Mouse (Mus musculus): ENCODE data around the gene 2310034G01Rik. TPM values are rescaled to one million over a fixed set of nuclear protein-coding genes. Genes with fewer than 3 reads are reported as not detected.

The 2310034G01Rik gene
- polyA plus RNA-seq, 1 experiment from 2014 or later: 2.8 TPM

- H3K4me2 ChIP-seq (replicated peaks): no peak overlapping the region; the same call in 1 of the 2 replicates
- ATAC-seq (ENCODE audit: low FRiP score): no peak
Observed at GRCm38 (mm10) chr19:46331936-46332335, 18.2 kb downstream of the 2310034G01Rik start.

GRCm38 (mm10) chr19:46331326-46331725, 18.8 kb downstream of the 2310034G01Rik start:
- 93% methylated on average over 14 of the region's 14 CpGs for WGBS
- Histone ChIP-seq H3K4me2 (replicated peaks) (no peak overlapping the region), H3K4me3 (replicated peaks; ENCODE audit: low read length) (no peak overlapping the region), H3K9ac (no peak overlapping the region), H3K9me3 (ENCODE audit: control insufficient read depth, low read length) (no peaks in the 10 kb centered on the region), H3K36me3 (replicated peaks; ENCODE audit: control insufficient read depth, insufficient read depth) (peaks cover 25% of the 10 kb centered on the region), H3K27ac (no peak overlapping the region), H3K27me3 (ENCODE audit: control insufficient read depth, insufficient read depth, low read length) (no peaks in the 10 kb centered on the region), H3K4me1 (replicated peaks; ENCODE audit: control insufficient read depth, insufficient read depth, low read length) (peaks cover 27% of the 10 kb centered on the region)
- no peak for DNase-seq (ENCODE audit: low spot score)
- ATAC-seq (ENCODE audit: low FRiP score): no peak

More at GRCm38 (mm10) chr19:46331936-46332335, 18.2 kb downstream of the 2310034G01Rik start:
- Histone ChIP-seq H3K9me3 (ENCODE audit: control insufficient read depth, low read length) (no peaks in the 10 kb centered on the region), H3K27me3 (ENCODE audit: control insufficient read depth, insufficient read depth, low read length) (no peaks in the 10 kb centered on the region), H3K9ac (no peak overlapping the region), H3K4me3 (replicated peaks; ENCODE audit: low read length) (no peak overlapping the region), H3K4me1 (replicated peaks; ENCODE audit: control insufficient read depth, insufficient read depth, low read length) (peaks cover 28% of the 10 kb centered on the region), H3K27ac (no peak overlapping the region), H3K36me3 (replicated peaks; ENCODE audit: control insufficient read depth, insufficient read depth) (peaks cover 25% of the 10 kb centered on the region)
- no peak for DNase-seq (ENCODE audit: low spot score)
- 80% methylated on average over 3 of the region's 3 CpGs for WGBS

- Histone ChIP-seq H3K4me3 (replicated peaks; ENCODE audit: low read length) (no peak overlapping the region), H3K36me3 (replicated peaks; ENCODE audit: control insufficient read depth, insufficient read depth) (peaks cover 25% of the 10 kb centered on the region), H3K4me1 (replicated peaks; ENCODE audit: control insufficient read depth, insufficient read depth, low read length) (peaks cover 33% of the 10 kb centered on the region), H3K27me3 (ENCODE audit: control insufficient read depth, insufficient read depth, low read length) (no peaks in the 10 kb centered on the region), H3K9me3 (ENCODE audit: control insufficient read depth, low read length) (no peaks in the 10 kb centered on the region), H3K4me2 (replicated peaks) (no peak overlapping the region), H3K9ac (no peak overlapping the region), H3K27ac (no peak overlapping the region)
- 93% methylated on average over 12 of the region's 12 CpGs for WGBS
- ATAC-seq (ENCODE audit: low FRiP score) (no peak), DNase-seq (ENCODE audit: low spot score) (no peak)
Observed at GRCm38 (mm10) chr19:46330696-46331095, 19.4 kb downstream of the 2310034G01Rik start.

- Histone ChIP-seq H3K9me3 (ENCODE audit: control insufficient read depth, low read length) (no peaks in the 10 kb centered on the region), H3K36me3 (replicated peaks; ENCODE audit: control insufficient read depth, insufficient read depth) (peaks cover 25% of the 10 kb centered on the region), H3K4me2 (replicated peaks) (peak overlapping the region; percentile 100), H3K4me1 (replicated peaks; ENCODE audit: control insufficient read depth, insufficient read depth, low read length) (peaks cover 40% of the 10 kb centered on the region), H3K27me3 (ENCODE audit: control insufficient read depth, insufficient read depth, low read length) (peaks cover 4% of the 10 kb centered on the region; the same call in 1 of the 2 replicates), H3K9ac (0 out of 2 replicates have a peak overlapping the region, but pooled peaks have one; percentile 31), H3K27ac (no peak overlapping the region; the same call in 1 of the 2 replicates), H3K4me3 (replicated peaks; ENCODE audit: low read length) (peak overlapping the region; percentile 65)
- 7% methylated on average over 16 of the region's 16 CpGs for WGBS
- ATAC-seq (ENCODE audit: low FRiP score) (no peak), DNase-seq (ENCODE audit: low spot score) (peak; percentile 76)
Observed at GRCm38 (mm10) chr19:46329951-46330350, 20.2 kb downstream of the 2310034G01Rik start.

GRCm38 (mm10) chr19:46329031-46329641, 21.0 kb downstream of the 2310034G01Rik start:
- peak overlapping the region; percentile 74 for H3K9ac ChIP-seq
- DNase-seq (ENCODE audit: low spot score) (no peak), ATAC-seq (ENCODE audit: low FRiP score) (peak; percentile 18; the same call in 1 of the 2 replicates)
- no peaks in the 10 kb centered on the region for H3K9me3 ChIP-seq (ENCODE audit: control insufficient read depth, low read length)
- 2% methylated on average over 54 of the region's 54 CpGs for WGBS
- H3K27me3 ChIP-seq (ENCODE audit: control insufficient read depth, insufficient read depth, low read length): peaks cover 10% of the 10 kb centered on the region
- H3K4me1 ChIP-seq (replicated peaks; ENCODE audit: control insufficient read depth, insufficient read depth, low read length): peaks cover 45% of the 10 kb centered on the region
- peak overlapping the region; percentile 65 for H3K4me3 ChIP-seq (replicated peaks; ENCODE audit: low read length)
- H3K27ac ChIP-seq: peak overlapping the region; percentile 97
- peaks cover 25% of the 10 kb centered on the region for H3K36me3 ChIP-seq (replicated peaks; ENCODE audit: control insufficient read depth, insufficient read depth)
- H3K4me2 ChIP-seq (replicated peaks): peak overlapping the region; percentile 100

- H3K4me2 ChIP-seq (replicated peaks): peak within 1 kb of the TSS; percentile 100
- DNase-seq (ENCODE audit: low spot score) (peak; percentile 95), ATAC-seq (ENCODE audit: low FRiP score) (peak; percentile 88)
- peaks cover 10% of the 10 kb centered on the region for H3K27me3 ChIP-seq (ENCODE audit: control insufficient read depth, insufficient read depth, low read length)
- H3K9ac ChIP-seq: peak within 1 kb of the TSS; percentile 74
- no peaks in the 10 kb centered on the region for H3K9me3 ChIP-seq (ENCODE audit: control insufficient read depth, low read length)
- WGBS: under 1% methylated on average over 79 of the region's 81 CpGs
- H3K36me3 ChIP-seq (replicated peaks; ENCODE audit: control insufficient read depth, insufficient read depth): peaks cover 25% of the 10 kb centered on the region
- H3K4me3 ChIP-seq (replicated peaks; ENCODE audit: low read length): peak within 1 kb of the TSS; percentile 65
- peak within 1 kb of the TSS; percentile 97 for H3K27ac ChIP-seq
- H3K4me1 ChIP-seq (replicated peaks; ENCODE audit: control insufficient read depth, insufficient read depth, low read length): peaks cover 45% of the 10 kb centered on the region
Observed at GRCm38 (mm10) chr19:46328081-46329030, 21.7 kb downstream of the 2310034G01Rik start, which contains the start of gene Fbxl15. Gene Fbxl15 (plus strand): TSS chr19:46328184.

GRCm38 (mm10) chr19:46327531-46328064, 22.5 kb downstream of the 2310034G01Rik start:
- H3K9ac ChIP-seq: peak overlapping the region; percentile 74
- no peak for DNase-seq (ENCODE audit: low spot score)
- peaks cover 29% of the 10 kb centered on the region for H3K36me3 ChIP-seq (replicated peaks; ENCODE audit: control insufficient read depth, insufficient read depth)
- H3K27ac ChIP-seq: peak overlapping the region; percentile 97
- peak overlapping the region; percentile 65 for H3K4me3 ChIP-seq (replicated peaks; ENCODE audit: low read length)
- no peak for ATAC-seq (ENCODE audit: low FRiP score)
- peaks cover 52% of the 10 kb centered on the region for H3K4me1 ChIP-seq (replicated peaks; ENCODE audit: control insufficient read depth, insufficient read depth, low read length)
- H3K4me2 ChIP-seq (replicated peaks): peak overlapping the region; percentile 100
- WGBS: 35% methylated on average over 14 of the region's 14 CpGs
- peaks cover 10% of the 10 kb centered on the region for H3K27me3 ChIP-seq (ENCODE audit: control insufficient read depth, insufficient read depth, low read length)
- no peaks in the 10 kb centered on the region for H3K9me3 ChIP-seq (ENCODE audit: control insufficient read depth, low read length)

GRCm38 (mm10) chr19:46326756-46327305, 23.3 kb downstream of the 2310034G01Rik start, which contains the start of gene Psd:
Gene Psd (minus strand): TSS chr19:46327156.
- Histone ChIP-seq H3K4me3 (replicated peaks; ENCODE audit: low read length) (peak within 1 kb of the TSS; percentile 65), H3K27me3 (ENCODE audit: control insufficient read depth, insufficient read depth, low read length) (peaks cover 10% of the 10 kb centered on the region), H3K27ac (peak within 1 kb of the TSS; percentile 97), H3K4me2 (replicated peaks) (peak within 1 kb of the TSS; percentile 100), H3K36me3 (replicated peaks; ENCODE audit: control insufficient read depth, insufficient read depth) (peaks cover 22% of the 10 kb centered on the region), H3K9me3 (ENCODE audit: control insufficient read depth, low read length) (no peaks in the 10 kb centered on the region), H3K4me1 (replicated peaks; ENCODE audit: control insufficient read depth, insufficient read depth, low read length) (peaks cover 60% of the 10 kb centered on the region), H3K9ac (peak within 1 kb of the TSS; percentile 74)
- no peak for ATAC-seq (ENCODE audit: low FRiP score)
- WGBS: under 1% methylated on average over 35 of the region's 35 CpGs
- DNase-seq (ENCODE audit: low spot score): peak; percentile 81

Data from hindbrain, embryonic 14.5 days (tissue).